Mouse (Mus musculus): ENCODE data around the gene Pld3. TPM values are rescaled to one million over a fixed set of nuclear protein-coding genes. Genes with fewer than 3 reads are reported as not detected.

Gene Pld3
- total RNA-seq, 2 experiments from 2014 or later = 573 to 583 TPM

GRCm38 (mm10) chr7:27544675-27545370, 8.2 kb downstream of the Pld3 start:
- TF ChIP-seq CTCF (conservative IDR thresholded peaks at IDR 0.05) = no peak
- Histone ChIP-seq H3K4me3 (no peak overlapping the region), H3K27ac (peak overlapping the region; percentile 39; the same call in 1 of the 2 replicates)
- no peak for DNase-seq (ENCODE audit: low spot score in 2 of 2)

GRCm38 (mm10) chr7:27543851-27544250, 9.2 kb downstream of the Pld3 start:
- no peak for TF ChIP-seq CTCF (conservative IDR thresholded peaks at IDR 0.05)
- DNase-seq (ENCODE audit: low spot score in 2 of 2) = no peak
- Histone ChIP-seq H3K4me3 (no peak overlapping the region), H3K27ac (peak overlapping the region; percentile 97)

DNA sequence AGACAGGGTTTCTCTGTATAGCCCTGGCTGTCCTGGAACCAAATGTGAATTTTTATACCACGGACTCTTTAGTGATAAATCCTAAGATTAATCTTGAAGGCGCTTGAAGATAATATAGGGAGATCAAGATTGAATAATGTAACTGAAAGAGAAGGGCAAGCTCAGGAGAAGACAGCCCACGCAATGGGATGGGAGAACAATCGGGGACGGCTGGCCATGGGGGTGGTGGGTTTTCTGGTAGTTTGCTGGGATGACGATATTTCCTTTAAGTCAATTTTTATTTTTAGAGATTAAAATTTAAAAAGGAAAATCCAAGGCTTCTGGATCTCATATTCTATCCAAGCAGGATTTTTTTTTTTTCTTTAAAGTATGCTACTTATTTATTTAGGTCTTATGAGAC, 10.0 kb downstream of the Pld3 start:
- no peak for DNase-seq (ENCODE audit: low spot score in 2 of 2)
- peak overlapping the region; percentile 97 for H3K27ac ChIP-seq
- TF ChIP-seq CTCF (conservative IDR thresholded peaks at IDR 0.05) = no peak
- peak overlapping the region; percentile 88 for H3K4me3 ChIP-seq

- TF ChIP-seq CTCF (conservative IDR thresholded peaks at IDR 0.05) = no peak
- DNase-seq (ENCODE audit: low spot score in 2 of 2) = peak; percentile 90 to 95
- Histone ChIP-seq H3K4me3 (peak overlapping the region; percentile 88), H3K27ac (peak overlapping the region; percentile 97)
These were observed 10.5 kb downstream of the Pld3 start for GRCm38 (mm10) chr7:27542392-27543033.

GRCm38 (mm10) chr7:27541922-27542321, 11.1 kb downstream of the Pld3 start:
- TF ChIP-seq CTCF (conservative IDR thresholded peaks at IDR 0.05) = no peak
- no peak for DNase-seq (ENCODE audit: low spot score in 2 of 2)
- Histone ChIP-seq H3K4me3 (peak overlapping the region; percentile 88), H3K27ac (peak overlapping the region; percentile 97)

- DNase-seq (ENCODE audit: low spot score in 2 of 2) = peak; percentile 89 to 93
- H3K4me3 ChIP-seq = peak overlapping the region; percentile 88
- TF ChIP-seq CTCF (conservative IDR thresholded peaks at IDR 0.05) = no peak
- peak overlapping the region; percentile 97 for H3K27ac ChIP-seq
These were observed 11.6 kb downstream of the Pld3 start for GRCm38 (mm10) chr7:27541431-27541830.

GRCm38 (mm10) chr7:27540935-27541334, 12.1 kb downstream of the Pld3 start:
- no peak for TF ChIP-seq CTCF (conservative IDR thresholded peaks at IDR 0.05)
- H3K4me3 ChIP-seq = peak overlapping the region; percentile 88
- H3K27ac ChIP-seq = peak overlapping the region; percentile 97
- no peak for DNase-seq (ENCODE audit: low spot score in 2 of 2)

DNA sequence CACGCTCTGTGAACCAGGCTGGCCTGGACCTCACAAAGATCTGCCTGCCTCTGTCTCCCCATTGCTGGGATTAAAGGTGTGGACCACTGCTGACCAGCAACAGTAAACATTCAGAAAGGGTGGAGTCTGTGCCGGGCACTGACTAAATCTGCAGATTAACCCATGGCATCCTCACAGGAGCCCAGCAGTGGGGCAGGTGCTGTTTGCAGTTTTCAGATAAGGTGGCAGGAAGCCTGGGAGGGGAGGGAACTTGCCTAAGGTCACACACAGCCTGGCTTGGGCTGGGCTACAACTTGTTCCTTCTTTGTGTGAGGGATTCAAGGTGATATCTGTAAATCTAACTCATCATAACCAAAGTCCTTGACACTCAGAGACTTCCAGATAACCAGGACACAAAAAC, 12.5 kb downstream of the Pld3 start:
- no peak for TF ChIP-seq CTCF (conservative IDR thresholded peaks at IDR 0.05)
- H3K4me3 ChIP-seq = peak overlapping the region; percentile 88; the same call in 1 of the 2 replicates
- peak overlapping the region; percentile 97 for H3K27ac ChIP-seq
- DNase-seq (ENCODE audit: low spot score in 2 of 2) = no peak

DNA sequence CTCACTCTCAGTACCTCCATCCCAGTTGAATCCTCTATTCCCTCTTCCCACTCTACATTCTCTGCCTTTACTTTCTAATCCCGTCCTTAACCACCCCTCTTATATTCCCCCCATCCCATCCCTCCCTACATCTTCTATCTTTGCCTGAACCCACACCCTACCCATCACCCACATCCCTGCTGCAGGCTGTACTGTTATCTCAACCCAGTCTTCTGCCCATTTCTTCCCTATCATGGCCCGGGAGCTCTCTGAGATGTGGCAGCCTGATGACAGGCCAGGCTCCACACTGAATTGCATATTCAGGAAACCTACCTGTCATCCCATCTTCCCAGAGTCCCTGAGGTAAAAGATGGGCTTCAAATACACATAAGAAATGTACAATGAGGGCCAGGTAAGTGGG, 14.2 kb downstream of the Pld3 start:
- DNase-seq (ENCODE audit: low spot score in 2 of 2) = no peak
- Histone ChIP-seq H3K27ac (no peak overlapping the region), H3K4me3 (no peak overlapping the region)
- no peak for TF ChIP-seq CTCF (conservative IDR thresholded peaks at IDR 0.05)

DNA sequence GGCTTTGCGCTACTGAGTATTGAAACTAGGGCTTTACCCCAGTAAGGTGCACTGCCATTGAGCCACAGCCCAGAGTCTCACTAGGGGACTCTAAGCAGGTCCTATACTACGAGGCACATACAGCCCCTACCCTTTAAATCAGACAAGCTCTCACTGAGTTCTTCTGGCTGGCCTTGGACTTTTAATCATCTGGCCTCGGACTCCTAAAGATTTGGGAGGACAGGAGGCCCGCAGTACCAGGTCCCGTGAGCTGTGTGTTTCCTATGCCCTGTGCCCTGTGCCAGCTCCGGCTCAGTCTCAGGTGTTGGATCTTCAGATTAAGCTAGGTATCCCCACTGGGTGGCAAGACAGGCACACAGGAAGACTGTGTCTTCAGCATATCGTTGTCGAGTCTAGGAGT, 15.0 kb downstream of the Pld3 start:
- no peak for DNase-seq (ENCODE audit: low spot score in 2 of 2)
- no peak overlapping the region for H3K4me3 ChIP-seq
- no peak overlapping the region for H3K27ac ChIP-seq
- no peak for TF ChIP-seq CTCF (conservative IDR thresholded peaks at IDR 0.05)

- no peak overlapping the region for H3K27ac ChIP-seq
- no peak overlapping the region for H3K4me3 ChIP-seq
- no peak for TF ChIP-seq CTCF (conservative IDR thresholded peaks at IDR 0.05)
- no peak for DNase-seq (ENCODE audit: low spot score in 2 of 2)
These were observed 16.4 kb downstream of the Pld3 start for GRCm38 (mm10) chr7:27536618-27537017.

DNA sequence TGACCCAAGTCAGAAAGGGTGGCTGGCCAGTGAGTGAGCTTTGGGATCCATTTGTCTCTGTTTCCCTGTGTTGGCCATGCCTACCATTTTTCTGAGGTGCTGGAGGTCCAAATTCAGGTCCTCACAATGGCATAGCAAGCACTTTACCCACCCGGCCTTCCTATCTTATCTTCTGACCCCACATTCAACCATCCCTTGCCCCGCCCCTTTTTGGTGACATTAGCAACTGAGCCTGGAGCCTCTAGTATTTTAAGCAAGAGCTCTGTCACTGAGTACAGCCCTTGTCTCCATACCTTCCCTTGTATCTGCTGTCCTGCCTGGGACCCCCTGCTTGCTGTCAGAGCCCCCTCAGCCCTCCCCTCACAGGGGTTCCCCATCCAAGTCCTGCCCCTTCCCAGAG, 17.6 kb downstream of the Pld3 start:
- TF ChIP-seq CTCF (conservative IDR thresholded peaks at IDR 0.05) = no peak
- Histone ChIP-seq H3K4me3 (no peak overlapping the region), H3K27ac (no peak overlapping the region)
- no peak for DNase-seq (ENCODE audit: low spot score in 2 of 2)

GRCm38 (mm10) chr7:27532480-27533050, 20.5 kb downstream of the Pld3 start:
- Histone ChIP-seq H3K27ac (peak overlapping the region; percentile 72), H3K4me3 (no peak overlapping the region)
- no peak for TF ChIP-seq CTCF (conservative IDR thresholded peaks at IDR 0.05)
- no peak for DNase-seq (ENCODE audit: low spot score in 2 of 2)

Data from layer of hippocampus, adult 2 months (tissue).